Mouse (Mus musculus) spleen, adult 12 weeks (tissue): Measurements from ENCODE around the gene E030018B13Rik.
A peak's percentile ranks its signal among the peaks of the same experiment; 100 is the strongest.

Source experiments
- DNase-seq: peaks from one replicate; pipeline ENCODE4 v3.0.0; 2022; ENCODE audit warnings: low spot score

The E030018B13Rik gene

GRCm38 (mm10) chr7:63938066-63938913 lies 21.6 kb downstream of the E030018B13Rik start:
- DNase-seq, result no peak

- peak; percentile 99 for DNase-seq
Measured at GRCm38 (mm10) chr7:63938914-63939396, 22.3 kb downstream of the E030018B13Rik start, which contains the start of gene Klf13. Gene Klf13, minus strand, starts transcription at chr7:63938915.

DNA sequence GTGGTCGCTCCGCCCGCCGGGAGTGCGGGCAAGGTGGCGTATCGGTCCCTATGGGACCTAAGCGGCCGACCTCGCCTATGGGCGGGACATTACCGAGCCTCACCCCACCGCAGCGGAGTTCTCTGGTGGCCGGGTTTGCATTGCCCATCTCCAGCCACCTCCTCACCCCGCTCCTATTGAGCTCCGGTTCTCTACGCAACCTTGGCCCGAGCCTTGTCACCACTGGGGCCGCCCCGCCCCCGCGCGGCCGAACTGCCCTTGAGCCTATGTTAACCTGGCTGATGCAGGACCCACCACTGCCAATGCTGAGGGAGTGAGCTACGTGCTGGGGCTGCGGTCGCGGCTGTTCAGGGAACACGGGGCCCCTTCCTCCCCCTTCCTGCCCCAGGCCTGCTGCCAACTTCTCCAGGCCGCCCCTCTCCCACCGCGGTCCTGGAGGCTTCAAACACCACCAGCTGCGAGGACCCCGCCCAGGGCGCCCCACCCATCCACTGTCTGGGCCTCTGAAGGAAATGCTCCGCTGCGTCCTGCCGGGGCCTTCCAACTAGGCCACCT lies 22.8 kb downstream of the E030018B13Rik start:
- DNase-seq, result no peak

- DNase-seq, result no peak
Measured at GRCm38 (mm10) chr7:63940321-63940720, 23.7 kb downstream of the E030018B13Rik start.

DNA sequence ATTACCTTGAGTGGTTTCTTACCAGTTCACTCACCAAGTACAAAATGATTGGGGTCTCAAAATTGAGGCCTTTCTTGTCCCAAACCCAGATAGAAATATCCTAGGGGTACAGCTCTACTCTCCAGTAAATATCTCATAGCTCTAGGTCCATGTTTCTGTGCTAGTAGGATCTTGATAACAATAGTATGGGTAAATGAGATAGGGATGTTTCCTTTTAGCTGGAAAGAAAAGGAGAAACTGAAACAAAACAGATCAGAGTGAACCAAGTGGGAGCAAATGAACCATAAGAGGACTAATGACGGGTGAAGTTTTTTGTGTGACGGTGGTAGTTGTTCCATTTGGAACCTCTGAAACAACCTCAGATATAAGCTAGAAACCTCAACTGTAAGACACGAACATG lies 24.4 kb downstream of the E030018B13Rik start:
- DNase-seq, result no peak

GRCm38 (mm10) chr7:63941501-63941900 lies 24.8 kb downstream of the E030018B13Rik start:
- DNase-seq, result no peak

DNA sequence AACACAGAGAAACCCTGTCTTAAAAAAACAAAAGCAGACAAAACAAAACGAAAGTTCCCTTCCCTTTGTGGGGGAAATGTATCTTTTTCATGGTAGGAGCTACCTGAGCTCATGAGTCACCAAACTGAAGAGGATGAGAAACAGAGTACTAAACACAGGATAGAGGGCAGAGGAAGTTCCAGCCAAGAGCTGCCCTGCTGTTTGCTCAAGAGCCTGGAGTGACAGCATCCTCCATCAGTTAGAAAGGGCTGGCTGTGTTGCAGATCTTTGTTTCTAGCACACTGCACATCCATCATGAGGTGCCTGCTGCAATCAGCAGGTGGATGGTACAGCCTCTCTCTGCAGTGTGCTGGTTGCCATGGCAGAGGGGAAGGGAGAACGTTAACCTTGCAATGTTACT lies 27.3 kb downstream of the E030018B13Rik start:
- no peak for DNase-seq

GRCm38 (mm10) chr7:63947514-63948487 lies 31.1 kb downstream of the E030018B13Rik start:
- no peak for DNase-seq

DNA sequence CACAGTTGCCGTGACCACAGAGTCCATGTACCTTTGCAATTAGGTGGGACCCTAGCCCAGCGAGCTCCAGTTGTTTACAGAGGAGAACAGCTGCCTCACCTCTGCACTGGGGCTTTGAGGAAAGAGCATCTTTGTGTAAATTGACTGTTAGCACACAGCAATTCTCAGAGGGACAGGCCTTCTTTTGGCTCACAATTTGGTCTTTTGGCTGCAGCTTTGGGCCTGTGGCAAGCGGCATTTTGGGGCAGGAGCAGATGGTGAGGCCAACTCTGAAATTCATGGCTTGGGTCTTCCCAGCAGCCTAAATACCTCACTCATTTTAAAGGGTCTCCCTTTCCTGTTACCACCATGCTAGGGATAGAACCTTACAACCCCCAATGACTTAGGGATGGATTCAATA lies 32.5 kb downstream of the E030018B13Rik start:
- DNase-seq, result no peak

GRCm38 (mm10) chr7:63950931-63951607 lies 34.4 kb downstream of the E030018B13Rik start:
- DNase-seq, result no peak

- DNase-seq, result no peak
Measured at GRCm38 (mm10) chr7:63952077-63952898, 35.6 kb downstream of the E030018B13Rik start.

DNA sequence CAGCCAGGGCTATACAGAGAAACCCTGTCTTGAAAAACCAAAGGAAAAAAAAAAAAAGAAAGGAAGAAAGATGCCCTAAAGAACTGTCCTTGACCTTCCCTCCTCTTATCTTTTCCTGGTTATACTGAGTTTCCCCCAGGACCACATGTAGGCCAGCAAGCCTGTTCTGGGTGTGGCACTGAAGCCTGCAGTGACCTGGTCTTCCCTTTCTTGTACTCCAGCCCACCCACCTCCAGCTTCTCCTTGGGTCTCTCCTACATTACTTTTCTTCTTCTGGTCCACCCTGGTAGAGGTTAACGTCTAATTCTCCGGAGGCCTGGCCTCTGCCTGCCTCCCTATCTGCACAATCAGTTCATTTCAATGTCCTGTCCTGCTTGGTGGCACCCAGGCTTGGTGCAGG lies 38.8 kb downstream of the E030018B13Rik start:
- no peak for DNase-seq

DNA sequence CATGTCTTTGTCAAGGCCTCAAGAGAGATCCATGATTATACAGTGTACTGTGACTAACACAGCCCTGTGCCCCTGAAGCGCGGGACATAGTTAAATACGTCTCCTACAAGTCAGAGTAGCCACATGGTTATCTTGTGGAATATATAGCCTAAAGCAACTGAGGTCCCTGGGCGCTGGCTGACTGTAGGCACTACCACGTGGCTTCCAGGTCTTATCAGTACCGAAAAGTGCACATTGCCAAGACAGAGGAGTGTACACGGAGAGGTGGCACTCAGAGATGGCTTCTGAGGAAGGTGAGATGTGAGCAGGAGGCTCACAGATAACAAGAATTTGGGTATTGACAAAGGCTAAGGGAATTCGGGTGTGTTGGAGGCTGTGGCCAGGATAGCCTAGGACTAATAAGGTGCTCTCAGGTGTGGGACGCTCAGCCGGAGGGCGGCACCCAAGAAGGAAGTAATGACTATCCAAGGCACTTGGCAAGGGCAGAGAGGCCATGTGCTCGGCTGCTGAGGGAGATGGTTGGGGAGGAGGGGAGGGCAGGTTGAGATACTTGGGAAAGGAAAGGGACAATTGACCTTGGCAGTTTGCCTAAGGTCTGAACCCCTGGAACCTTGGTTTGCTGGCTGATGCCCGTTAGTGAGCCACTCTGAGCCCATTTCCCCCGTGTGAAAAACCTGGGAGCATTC lies 39.6 kb downstream of the E030018B13Rik start:
- DNase-seq, result no peak

GRCm38 (mm10) chr7:63956981-63957713 lies 40.5 kb downstream of the E030018B13Rik start:
- no peak for DNase-seq

GRCm38 (mm10) chr7:63957872-63958640 lies 41.4 kb downstream of the E030018B13Rik start:
- no peak for DNase-seq

DNA sequence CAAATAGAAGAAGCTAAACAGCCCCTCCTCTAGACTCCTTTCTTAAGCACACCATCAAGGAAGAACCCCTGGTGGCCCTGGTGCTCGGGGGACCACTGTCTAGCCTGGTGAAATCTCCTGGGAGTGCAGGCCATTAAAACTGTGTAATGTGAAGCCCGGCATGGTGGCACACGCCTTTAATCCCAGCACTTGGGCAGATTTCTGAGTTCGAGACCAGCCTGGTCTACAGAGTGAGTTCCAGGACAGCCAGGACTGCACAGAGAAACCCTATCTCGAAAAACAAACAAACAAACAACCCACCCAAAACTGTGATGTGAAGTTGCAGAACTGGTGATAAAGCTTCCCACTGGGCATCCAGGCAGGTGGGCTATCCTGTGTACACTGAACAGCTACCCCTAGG lies 47.0 kb downstream of the E030018B13Rik start:
- no peak for DNase-seq

- no peak for DNase-seq
Measured at GRCm38 (mm10) chr7:63964121-63964520, 47.5 kb downstream of the E030018B13Rik start.

DNA sequence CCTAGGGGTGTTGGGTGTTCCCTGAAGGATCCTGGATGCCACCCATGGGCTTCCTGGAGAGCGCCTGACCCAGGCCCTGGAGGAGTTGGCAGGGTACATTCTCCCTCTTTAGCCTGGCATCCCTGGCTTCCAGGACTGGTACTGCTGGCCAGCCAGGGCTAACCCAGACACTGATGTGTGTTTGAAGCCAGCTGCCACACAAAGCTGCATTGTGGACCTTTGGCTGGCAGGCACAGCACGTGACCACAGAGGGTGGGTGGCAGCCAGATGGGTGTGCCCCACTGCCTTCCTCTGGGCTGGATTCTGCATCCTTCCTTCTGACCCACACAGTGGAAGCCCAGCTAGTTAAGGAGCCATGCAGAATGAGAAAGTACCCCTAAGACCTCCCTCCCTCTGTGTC lies 48.5 kb downstream of the E030018B13Rik start:
- DNase-seq, result no peak
